ENCODE assay signal across 27 mouse cellular contexts in genomic region chr12:33076309-33076708, GRCm38 (mm10). TPM values are rescaled to one million over a fixed set of nuclear protein-coding genes. Genes with fewer than 3 reads are reported as not detected.
DNase-seq lines count a peak whose midpoint lies in the region; ATAC-seq lines count a peak whose summit lies in the region.
"Had no signal": no experiment of that assay in that cellular context is flagged by ENCODE, and none has a peak within 500 bp of the region (broad histone marks: within the 10 kb centered on the region; RNA-seq: fewer than 3 reads in every experiment).

No protein-coding gene starts in this region.

- 60% methylated on average over 3 of the region's 3 CpGs for WGBS in heart, embryonic 12.5 days

- no peak overlapping the region for H3K4me2 ChIP-seq in heart, embryonic 12.5 days
- H3K4me2 ChIP-seq: forebrain, embryonic 13.5 days; hindbrain, embryonic 14.5 days; intestine, embryonic 15.5 days had no signal

- peak; percentile 65 for DNase-seq in naive thymus-derived CD4-positive, alpha-beta T cell, adult 2 months (ENCODE audit: low read depth)
- no peak for DNase-seq in cerebellum, postnatal 10 days
- DNase-seq in heart, postnatal 10 days, result no peak
- DNase-seq: adrenal gland, adult 2 months; adrenal gland, postnatal 14 days; cerebellum, adult 11-12 months; cerebellum, adult 8-10 months; cerebellum, postnatal 14 days; gastrocnemius, postnatal 10 days; gastrocnemius, postnatal 36 days; heart, adult 2 months; heart, postnatal 4 days; kidney, adult 11 months had no signal

- no peaks in the 10 kb centered on the region for H3K4me1 ChIP-seq in heart, embryonic 12.5 days (replicated peaks)
- H3K4me1 ChIP-seq: heart, embryonic 10.5 days; intestine, embryonic 15.5 days had no signal

- peaks cover 13% of the 10 kb centered on the region for H3K27me3 ChIP-seq in heart, embryonic 12.5 days (replicated peaks)
- H3K27me3 ChIP-seq: intestine, embryonic 15.5 days had no signal

- peak; percentile 86 for ATAC-seq in CD4-positive, CD25-positive, alpha-beta regulatory T cell, adult 4 months
- ATAC-seq in activated CD4-positive, CD25-positive, alpha-beta regulatory T cell, adult 4 months, result peak; percentile 88
- no peak for ATAC-seq in heart, embryonic 12.5 days (ENCODE audit: insufficient number of reproducible peaks, low FRiP score)
- ATAC-seq: forebrain, embryonic 13.5 days; forebrain, embryonic 16.5 days; hindbrain, postnatal 0 days; intestine, embryonic 15.5 days had no signal

- no peaks in the 10 kb centered on the region for H3K36me3 ChIP-seq in heart, embryonic 12.5 days
- H3K36me3 ChIP-seq: forebrain, embryonic 10.5 days; heart, embryonic 10.5 days; intestine, embryonic 15.5 days had no signal

- intact Hi-C loops in heart, postnatal 10 days (cut with DNase I), result no loop called here

- no peak overlapping the region for H3K27ac ChIP-seq in heart, embryonic 12.5 days (ENCODE audit: poor library complexity, severe bottlenecking)
- H3K27ac ChIP-seq: forebrain, embryonic 10.5 days; forebrain, embryonic 13.5 days; heart, adult 2 months; heart, embryonic 10.5 days; hindbrain, embryonic 14.5 days; hindbrain, postnatal 0 days; intestine, embryonic 15.5 days had no signal

- no peaks in the 10 kb centered on the region for H3K9me3 ChIP-seq in heart, embryonic 12.5 days (replicated peaks)
- H3K9me3 ChIP-seq: forebrain, embryonic 13.5 days; heart, embryonic 10.5 days; intestine, embryonic 15.5 days had no signal

- no peak overlapping the region for H3K9ac ChIP-seq in heart, embryonic 12.5 days
- H3K9ac ChIP-seq: forebrain, embryonic 13.5 days; hindbrain, embryonic 14.5 days; intestine, embryonic 15.5 days had no signal

- H3K4me3 ChIP-seq in heart, embryonic 12.5 days, result no peak overlapping the region
- H3K4me3 ChIP-seq: forebrain, embryonic 10.5 days; forebrain, embryonic 13.5 days; heart, adult 2 months; heart, embryonic 10.5 days; intestine, embryonic 15.5 days had no signal

RNA-seq across cellular contexts. Expression of gene Cdhr3, which starts 16.4 kb away (rescaled TPM):
- under 1 TPM; 0.44 to 0.47 TPM for polyA plus RNA-seq in CD4-positive, CD25-positive, alpha-beta regulatory T cell, adult 4 months (2017; shearing (Covaris generic))
- under 1 TPM; 0.25 to 0.65 TPM for polyA plus RNA-seq in activated CD4-positive, CD25-positive, alpha-beta regulatory T cell, adult 4 months (2017; shearing (Covaris generic))
- polyA plus RNA-seq in heart, embryonic 12.5 days (2016; fragmentation: Nextera tagmentation; extraction: Ambion mirVana), result 0.10 and 0.18 TPM in 2 replicates
- under 1 TPM in 1 of 2 experiments, not detected in 1; 0.77 TPM for total RNA-seq in heart, postnatal 10 days (2021)
- total RNA-seq: adrenal gland, adult 2 months; adrenal gland, postnatal 14 days; granulocyte monocyte progenitor cell, adult 5-6 weeks; heart, postnatal 4 days; MEL had no signal
- polyA plus RNA-seq: adrenal gland, adult 2 months; C2C12; embryonic facial prominence, embryonic 11.5 days; forebrain, embryonic 10.5 days; intestine, embryonic 15.5 days had no signal
